Mouse (Mus musculus): ENCODE results near the gene Mul1. TPM values are rescaled to one million over a fixed set of nuclear protein-coding genes. Genes with fewer than 3 reads are reported as not detected.

Mul1 gene
- polyA plus RNA-seq, 1 experiment from 2014 or later = 18.3 TPM

- Histone ChIP-seq H3K27ac (ENCODE audit: low read length) (peak overlapping the region; percentile 95), H3K9me3 (replicated peaks; ENCODE audit: control insufficient read depth, low read length, poor library complexity, severe bottlenecking) (no peaks in the 10 kb centered on the region), H3K36me3 (ENCODE audit: control insufficient read depth, insufficient read depth, low read length) (no peaks in the 10 kb centered on the region), H3K27me3 (ENCODE audit: control insufficient read depth, insufficient read depth, low read depth, low read length) (no peaks in the 10 kb centered on the region), H3K4me2 (ENCODE audit: low read length) (peak overlapping the region; percentile 88), H3K4me1 (ENCODE audit: control insufficient read depth, insufficient read depth, low read length) (peaks cover 33% of the 10 kb centered on the region), H3K9ac (ENCODE audit: low read depth, low read length) (peak overlapping the region; percentile 92), H3K4me3 (ENCODE audit: low read depth, low read length) (peak overlapping the region; percentile 95)
- WGBS = 2% methylated on average over 17 of the region's 17 CpGs
- ATAC-seq = no peak
Measured at GRCm38 (mm10) chr4:138455956-138456341, 21.5 kb downstream of the Mul1 start.

GRCm38 (mm10) chr4:138456536-138456935 is 22.1 kb downstream of the Mul1 start:
- Histone ChIP-seq H3K4me1 (ENCODE audit: control insufficient read depth, insufficient read depth, low read length) (peaks cover 33% of the 10 kb centered on the region), H3K27ac (ENCODE audit: low read length) (peak overlapping the region; percentile 95), H3K27me3 (ENCODE audit: control insufficient read depth, insufficient read depth, low read depth, low read length) (no peaks in the 10 kb centered on the region), H3K36me3 (ENCODE audit: control insufficient read depth, insufficient read depth, low read length) (no peaks in the 10 kb centered on the region; the same call in 1 of the 2 replicates), H3K9ac (ENCODE audit: low read depth, low read length) (peak overlapping the region; percentile 92), H3K9me3 (replicated peaks; ENCODE audit: control insufficient read depth, low read length, poor library complexity, severe bottlenecking) (no peaks in the 10 kb centered on the region), H3K4me2 (ENCODE audit: low read length) (peak overlapping the region; percentile 88), H3K4me3 (ENCODE audit: low read depth, low read length) (peak overlapping the region; percentile 95)
- WGBS = 2% methylated on average over 8 of the region's 8 CpGs
- ATAC-seq = no peak

GRCm38 (mm10) chr4:138457091-138457490 is 22.6 kb downstream of the Mul1 start:
- peaks cover 33% of the 10 kb centered on the region for H3K4me1 ChIP-seq (ENCODE audit: control insufficient read depth, insufficient read depth, low read length)
- H3K36me3 ChIP-seq (ENCODE audit: control insufficient read depth, insufficient read depth, low read length) = no peaks in the 10 kb centered on the region; the same call in 1 of the 2 replicates
- ATAC-seq = no peak
- peak overlapping the region; percentile 88 for H3K4me2 ChIP-seq (ENCODE audit: low read length)
- H3K9ac ChIP-seq (ENCODE audit: low read depth, low read length) = no peak overlapping the region
- H3K9me3 ChIP-seq (replicated peaks; ENCODE audit: control insufficient read depth, low read length, poor library complexity, severe bottlenecking) = no peaks in the 10 kb centered on the region
- H3K27ac ChIP-seq (ENCODE audit: low read length) = no peak overlapping the region
- WGBS = 46% methylated on average over 4 of the region's 4 CpGs
- H3K4me3 ChIP-seq (ENCODE audit: low read depth, low read length) = peak overlapping the region; percentile 95
- no peaks in the 10 kb centered on the region for H3K27me3 ChIP-seq (ENCODE audit: control insufficient read depth, insufficient read depth, low read depth, low read length)

DNA sequence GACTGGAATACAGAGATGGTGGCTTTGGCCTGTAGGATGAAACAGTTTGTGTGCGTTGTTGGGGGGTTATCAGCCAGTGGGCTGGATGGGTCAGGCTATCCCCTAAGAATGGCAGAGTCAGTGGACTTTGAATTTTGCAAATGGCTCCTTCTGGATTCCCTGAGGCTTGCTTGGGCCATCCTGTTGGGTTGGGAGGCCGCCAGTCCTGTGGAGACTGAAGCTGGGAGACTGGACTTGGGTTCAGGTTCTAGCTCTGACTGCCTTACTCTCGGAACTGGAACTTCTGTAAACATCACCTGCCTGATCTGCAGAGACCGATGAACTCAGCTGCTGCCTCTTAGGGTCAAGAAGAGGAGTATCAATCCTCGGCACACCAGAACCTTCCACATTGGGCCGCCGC is 23.7 kb downstream of the Mul1 start:
- H3K27ac ChIP-seq (ENCODE audit: low read length) = no peak overlapping the region
- no peaks in the 10 kb centered on the region for H3K9me3 ChIP-seq (replicated peaks; ENCODE audit: control insufficient read depth, low read length, poor library complexity, severe bottlenecking)
- H3K4me3 ChIP-seq (ENCODE audit: low read depth, low read length) = no peak overlapping the region
- no peaks in the 10 kb centered on the region for H3K27me3 ChIP-seq (ENCODE audit: control insufficient read depth, insufficient read depth, low read depth, low read length)
- H3K9ac ChIP-seq (ENCODE audit: low read depth, low read length) = no peak overlapping the region
- peak overlapping the region; percentile 88 for H3K4me2 ChIP-seq (ENCODE audit: low read length)
- no peak for ATAC-seq
- H3K4me1 ChIP-seq (ENCODE audit: control insufficient read depth, insufficient read depth, low read length) = peaks cover 41% of the 10 kb centered on the region
- WGBS = 83% methylated on average over 7 of the region's 7 CpGs
- no peaks in the 10 kb centered on the region; the same call in 1 of the 2 replicates for H3K36me3 ChIP-seq (ENCODE audit: control insufficient read depth, insufficient read depth, low read length)

DNA sequence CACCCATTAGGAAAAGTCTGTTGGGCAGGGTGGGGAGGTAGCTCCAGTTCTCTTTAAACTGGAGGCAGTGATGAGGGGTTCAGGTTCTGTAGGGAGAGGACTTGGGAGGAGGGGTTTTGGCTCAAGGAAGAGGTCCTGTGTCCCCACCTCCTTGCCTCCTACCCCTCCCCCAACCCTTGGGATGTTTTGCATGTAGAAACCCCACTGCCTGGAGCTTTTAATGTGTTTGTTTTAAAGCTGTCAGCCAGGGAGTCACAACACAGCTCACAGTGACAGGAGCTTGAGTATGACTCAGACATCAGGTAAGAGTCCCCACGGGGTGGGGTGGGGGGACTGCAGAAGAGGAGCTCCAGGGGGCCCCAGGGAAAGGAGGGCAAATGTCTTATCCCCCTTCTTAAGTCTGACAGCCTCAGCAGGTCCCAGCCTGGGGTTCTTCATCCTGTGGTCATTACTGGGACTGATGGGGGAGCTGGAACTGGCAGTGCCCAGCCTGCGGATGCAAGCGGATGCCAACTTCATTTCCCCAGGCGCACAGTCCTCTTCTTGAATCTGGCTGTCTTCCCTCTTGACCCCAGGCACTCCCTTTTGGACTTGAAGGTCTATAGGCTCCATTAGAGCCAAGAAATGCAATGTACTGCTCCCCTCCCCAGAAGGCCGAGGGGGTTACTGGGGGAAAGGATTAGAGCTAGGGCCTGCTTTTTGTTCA is 24.4 kb downstream of the Mul1 start:
- Histone ChIP-seq H3K27me3 (ENCODE audit: control insufficient read depth, insufficient read depth, low read depth, low read length) (no peaks in the 10 kb centered on the region), H3K4me2 (ENCODE audit: low read length) (no peak overlapping the region; the same call in 1 of the 2 replicates), H3K4me3 (ENCODE audit: low read depth, low read length) (no peak overlapping the region), H3K27ac (ENCODE audit: low read length) (no peak overlapping the region), H3K9me3 (replicated peaks; ENCODE audit: control insufficient read depth, low read length, poor library complexity, severe bottlenecking) (no peaks in the 10 kb centered on the region), H3K36me3 (ENCODE audit: control insufficient read depth, insufficient read depth, low read length) (no peaks in the 10 kb centered on the region; the same call in 1 of the 2 replicates), H3K4me1 (ENCODE audit: control insufficient read depth, insufficient read depth, low read length) (peaks cover 41% of the 10 kb centered on the region), H3K9ac (ENCODE audit: low read depth, low read length) (no peak overlapping the region; the same call in 1 of the 2 replicates)
- 37% methylated on average over 5 of the region's 5 CpGs for WGBS
- no peak for ATAC-seq

- no peak overlapping the region for H3K4me3 ChIP-seq (ENCODE audit: low read depth, low read length)
- H3K9me3 ChIP-seq (replicated peaks; ENCODE audit: control insufficient read depth, low read length, poor library complexity, severe bottlenecking) = no peaks in the 10 kb centered on the region
- WGBS = 80% methylated on average over 6 of the region's 6 CpGs
- no peak overlapping the region for H3K9ac ChIP-seq (ENCODE audit: low read depth, low read length)
- ATAC-seq = no peak
- H3K4me1 ChIP-seq (ENCODE audit: control insufficient read depth, insufficient read depth, low read length) = peaks cover 49% of the 10 kb centered on the region
- no peak overlapping the region for H3K4me2 ChIP-seq (ENCODE audit: low read length)
- H3K36me3 ChIP-seq (ENCODE audit: control insufficient read depth, insufficient read depth, low read length) = no peaks in the 10 kb centered on the region; the same call in 1 of the 2 replicates
- no peak overlapping the region for H3K27ac ChIP-seq (ENCODE audit: low read length)
- H3K27me3 ChIP-seq (ENCODE audit: control insufficient read depth, insufficient read depth, low read depth, low read length) = no peaks in the 10 kb centered on the region
Measured at GRCm38 (mm10) chr4:138459775-138460174, 25.3 kb downstream of the Mul1 start.

DNA sequence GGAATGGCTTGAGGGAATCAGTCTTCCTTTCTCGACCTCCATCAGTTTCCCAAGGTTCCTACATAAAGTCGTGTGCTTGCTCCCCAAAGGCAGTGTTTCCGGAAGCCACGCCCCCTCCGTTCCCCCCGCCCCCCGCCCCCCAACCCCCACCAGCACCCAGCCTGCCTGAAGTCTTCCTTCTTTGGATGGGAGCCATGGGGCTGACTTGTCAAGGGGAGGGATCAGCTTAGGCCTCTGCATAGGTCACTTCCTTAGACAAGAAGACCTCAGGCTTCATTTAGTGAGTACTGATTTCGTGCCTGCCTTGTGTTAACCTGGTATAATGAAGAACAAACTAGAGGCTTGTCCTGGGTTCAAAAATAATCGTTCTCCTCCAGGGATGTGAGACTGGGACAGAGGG is 26.4 kb downstream of the Mul1 start:
- H3K4me2 ChIP-seq (ENCODE audit: low read length) = no peak overlapping the region
- no peaks in the 10 kb centered on the region for H3K27me3 ChIP-seq (ENCODE audit: control insufficient read depth, insufficient read depth, low read depth, low read length)
- no peaks in the 10 kb centered on the region for H3K9me3 ChIP-seq (replicated peaks; ENCODE audit: control insufficient read depth, low read length, poor library complexity, severe bottlenecking)
- no peak overlapping the region for H3K9ac ChIP-seq (ENCODE audit: low read depth, low read length)
- ATAC-seq = no peak
- H3K4me3 ChIP-seq (ENCODE audit: low read depth, low read length) = no peak overlapping the region
- no peak overlapping the region for H3K27ac ChIP-seq (ENCODE audit: low read length)
- H3K4me1 ChIP-seq (ENCODE audit: control insufficient read depth, insufficient read depth, low read length) = peaks cover 56% of the 10 kb centered on the region
- 30% methylated on average over 9 of the region's 9 CpGs for WGBS
- no peaks in the 10 kb centered on the region; the same call in 1 of the 2 replicates for H3K36me3 ChIP-seq (ENCODE audit: control insufficient read depth, insufficient read depth, low read length)

DNA sequence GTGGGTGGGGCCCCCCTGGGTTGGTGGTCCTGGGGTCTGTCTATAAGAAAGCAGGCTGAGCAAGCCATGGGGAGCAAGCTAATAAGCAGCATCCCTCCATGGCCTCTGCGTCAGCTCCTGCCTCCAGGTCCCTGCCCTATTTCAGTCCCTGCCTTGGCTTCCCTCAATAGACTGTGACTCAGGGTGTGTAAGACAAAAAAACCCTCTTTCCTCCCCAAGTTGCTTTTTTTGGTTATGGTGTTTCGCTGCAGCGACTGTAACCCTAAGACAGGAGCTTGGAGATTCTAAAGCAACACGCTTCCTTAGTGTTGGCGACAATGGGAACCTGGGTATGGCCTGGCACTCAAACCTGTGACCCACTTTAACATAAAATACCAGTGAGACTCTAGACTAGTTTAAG is 27.0 kb downstream of the Mul1 start:
- no peak for ATAC-seq
- no peak overlapping the region for H3K27ac ChIP-seq (ENCODE audit: low read length)
- H3K4me3 ChIP-seq (ENCODE audit: low read depth, low read length) = no peak overlapping the region
- no peaks in the 10 kb centered on the region; the same call in 1 of the 2 replicates for H3K36me3 ChIP-seq (ENCODE audit: control insufficient read depth, insufficient read depth, low read length)
- no peak overlapping the region for H3K9ac ChIP-seq (ENCODE audit: low read depth, low read length)
- H3K9me3 ChIP-seq (replicated peaks; ENCODE audit: control insufficient read depth, low read length, poor library complexity, severe bottlenecking) = no peaks in the 10 kb centered on the region
- WGBS = 95% methylated on average over 5 of the region's 5 CpGs
- no peak overlapping the region for H3K4me2 ChIP-seq (ENCODE audit: low read length)
- H3K4me1 ChIP-seq (ENCODE audit: control insufficient read depth, insufficient read depth, low read length) = peaks cover 56% of the 10 kb centered on the region
- H3K27me3 ChIP-seq (ENCODE audit: control insufficient read depth, insufficient read depth, low read depth, low read length) = no peaks in the 10 kb centered on the region

Data from midbrain, embryonic 16.5 days (tissue).